Mouse (Mus musculus): ENCODE data around the gene Ptgis. TPM values are rescaled to one million over a fixed set of nuclear protein-coding genes. Genes with fewer than 3 reads are reported as not detected.

The Ptgis gene
- polyA plus RNA-seq, 1 experiment from 2014 or later, result 18.2 TPM

DNA sequence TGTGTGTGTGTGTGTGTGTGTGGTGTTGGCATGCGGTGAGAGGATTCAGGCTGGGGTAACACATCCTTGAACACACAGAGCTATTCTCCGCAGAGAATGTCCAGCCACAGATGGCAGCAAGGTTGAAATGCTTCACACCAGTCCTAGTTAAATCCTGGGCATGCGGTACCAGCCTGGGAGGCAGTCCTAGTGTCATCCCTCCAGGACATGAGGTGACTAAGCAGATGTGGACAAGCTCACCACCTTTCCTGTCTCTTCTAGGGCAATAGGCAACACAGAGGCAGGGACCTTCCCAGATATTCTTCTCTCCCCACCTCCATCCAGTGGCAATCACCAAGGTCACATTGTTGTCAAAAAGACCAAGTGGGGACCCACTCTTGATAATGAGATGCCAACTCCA, 98.1 kb downstream of the Ptgis start:
- 88% methylated on average over 3 of the region's 3 CpGs for WGBS
- Histone ChIP-seq H3K27me3 (replicated peaks) (0 out of 2 replicates have a peak, but pooled peaks cover 3% of the 10 kb centered on the region), H3K9me3 (no peaks in the 10 kb centered on the region), H3K9ac (no peak overlapping the region), H3K4me3 (replicated peaks) (no peak overlapping the region), H3K4me1 (0 out of 2 replicates have a peak, but pooled peaks cover 3% of the 10 kb centered on the region), H3K36me3 (no peaks in the 10 kb centered on the region), H3K27ac (no peak overlapping the region), H3K4me2 (no peak overlapping the region)
- ATAC-seq (ENCODE audit: insufficient read depth, low FRiP score, low read depth), result no peak

DNA sequence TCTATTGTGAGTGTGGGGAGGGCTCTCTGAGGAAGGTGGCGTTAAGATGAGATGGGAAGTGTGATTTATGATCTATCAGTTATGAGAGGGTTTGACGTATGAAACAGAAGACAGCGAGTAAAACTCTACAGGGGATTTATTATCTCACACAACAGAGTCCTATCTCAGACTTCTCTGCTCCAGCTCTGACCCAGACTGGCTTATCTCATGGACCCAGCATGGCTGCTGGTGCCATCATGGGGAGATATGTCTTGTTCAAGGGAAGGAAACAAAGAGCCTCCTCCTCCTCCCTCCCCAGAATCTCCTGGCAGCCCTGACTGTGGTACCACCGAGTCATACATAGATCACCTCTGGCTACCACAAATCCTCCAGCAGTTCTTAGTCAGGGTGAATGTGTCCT, 98.6 kb downstream of the Ptgis start:
- no peak overlapping the region for H3K4me2 ChIP-seq

More for the DNA sequence above, 98.6 kb downstream of the Ptgis start:
- WGBS, result 71% methylated on average over 4 of the region's 4 CpGs
- Histone ChIP-seq H3K27me3 (replicated peaks) (0 out of 2 replicates have a peak, but pooled peaks cover 3% of the 10 kb centered on the region), H3K9ac (no peak overlapping the region), H3K4me3 (replicated peaks) (no peak overlapping the region), H3K36me3 (no peaks in the 10 kb centered on the region), H3K9me3 (no peaks in the 10 kb centered on the region), H3K27ac (no peak overlapping the region), H3K4me1 (0 out of 2 replicates have a peak, but pooled peaks cover 3% of the 10 kb centered on the region)
- ATAC-seq (ENCODE audit: insufficient read depth, low FRiP score, low read depth), result no peak

Other genes starting within 250 kb of the Ptgis start
- 70.6 and 76.9 TPM in 2 replicates for gene Stau1, start 244.3 kb downstream of the Ptgis start, polyA plus RNA-seq (2015; fragmentation: Nextera tagmentation; extraction: Ambion mirVana)
- 47.4 and 50.4 TPM in 2 replicates for gene Ddx27, start 225.4 kb downstream of the Ptgis start, polyA plus RNA-seq (2015; fragmentation: Nextera tagmentation; extraction: Ambion mirVana)
- 7.9 TPM in 2 replicates for gene Znfx1, start 177.6 kb downstream of the Ptgis start, polyA plus RNA-seq (2015; fragmentation: Nextera tagmentation; extraction: Ambion mirVana)
- gene Kcnb1, start 50.4 kb downstream of the Ptgis start, polyA plus RNA-seq (2015; fragmentation: Nextera tagmentation; extraction: Ambion mirVana), result 1.4 and 1.5 TPM in 2 replicates
- 16.7 and 17.0 TPM in 2 replicates for gene B4galt5, start 108.6 kb upstream of the Ptgis start, polyA plus RNA-seq (2015; fragmentation: Nextera tagmentation; extraction: Ambion mirVana)
- 20.5 and 25.0 TPM in 2 replicates for gene Slc9a8, start 181.1 kb upstream of the Ptgis start, polyA plus RNA-seq (2015; fragmentation: Nextera tagmentation; extraction: Ambion mirVana)